Mouse (Mus musculus): Measurements from ENCODE around the gene Arhgap45. TPM values are rescaled to one million over a fixed set of nuclear protein-coding genes. Genes with fewer than 3 reads are reported as not detected.

Gene Arhgap45
- polyA plus RNA-seq, 1 experiment from 2014 or later: 15.7 TPM

DNA sequence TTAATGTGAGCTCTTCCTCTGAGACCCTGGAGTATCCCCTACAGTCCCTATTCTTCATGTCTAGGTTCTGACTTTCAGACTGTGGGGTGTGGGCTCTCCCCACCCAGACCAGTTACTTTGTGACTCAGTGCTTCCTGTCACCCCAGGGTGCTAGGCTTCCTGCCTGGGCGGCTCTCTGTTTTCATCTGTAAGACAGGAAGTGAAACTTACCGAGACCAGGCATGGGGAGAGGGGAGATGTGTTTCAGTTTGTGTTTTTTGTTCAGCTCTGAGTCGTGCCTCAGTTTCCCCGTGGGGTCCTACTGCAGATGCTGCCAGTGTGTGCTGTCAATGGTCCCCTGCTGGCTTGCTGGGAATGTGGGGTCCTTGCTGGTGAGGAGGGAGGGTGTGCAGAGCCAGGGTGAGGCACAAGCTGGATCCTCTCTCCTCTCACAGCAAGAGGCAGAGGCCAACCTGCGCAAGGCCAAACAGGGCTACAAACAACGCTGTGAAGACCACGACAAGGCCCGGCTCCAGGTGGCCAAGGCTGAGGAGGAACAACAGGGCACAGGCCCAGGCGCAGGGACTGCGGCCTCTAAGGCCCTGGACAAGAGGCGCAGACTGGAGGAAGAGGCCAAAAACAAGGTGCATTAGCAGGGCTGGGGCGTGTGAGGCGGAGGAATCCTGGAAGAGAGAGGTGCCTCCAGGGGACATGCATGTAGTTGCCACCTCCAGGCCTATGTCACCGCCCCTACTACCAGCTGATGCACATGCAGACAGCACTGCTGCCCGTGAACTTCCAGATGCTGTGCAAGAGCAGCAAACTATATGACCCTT, 8.0 kb downstream of the Arhgap45 start:
- H3K4me3 ChIP-seq (replicated peaks): no peak overlapping the region
- no peaks in the 10 kb centered on the region for H3K27me3 ChIP-seq
- H3K4me2 ChIP-seq: no peak overlapping the region
- 68% methylated on average over 15 of the region's 15 CpGs for WGBS (ENCODE audit: insufficient replicate concordance)
- peak overlapping the region; percentile 42 for H3K27ac ChIP-seq (replicated peaks)
- no peaks in the 10 kb centered on the region for H3K9me3 ChIP-seq (replicated peaks)
- ATAC-seq (ENCODE audit: insufficient read depth): no peak
- H3K4me1 ChIP-seq (replicated peaks): peaks cover 70% of the 10 kb centered on the region
- no peak overlapping the region for H3K9ac ChIP-seq
- H3K36me3 ChIP-seq (replicated peaks): peaks cover 57% of the 10 kb centered on the region

DNA sequence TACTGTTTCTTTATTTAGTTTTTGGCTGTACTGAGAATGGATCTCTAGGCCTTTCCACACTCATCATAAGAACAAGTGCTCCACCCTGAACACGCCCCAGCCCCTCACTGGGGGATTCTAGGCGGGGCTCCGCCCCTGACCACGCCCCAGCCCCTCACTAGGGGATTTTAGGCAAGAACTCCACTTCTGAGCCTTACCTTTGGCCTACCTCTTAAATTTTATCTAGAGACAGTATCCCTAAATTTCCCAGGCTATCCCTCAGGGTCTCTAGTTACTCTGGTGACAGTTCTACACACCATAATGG, 8.5 kb downstream of the Arhgap45 start:
- 43% methylated on average over 4 of the region's 4 CpGs for WGBS (ENCODE audit: insufficient replicate concordance)
- H3K36me3 ChIP-seq (replicated peaks): peaks cover 60% of the 10 kb centered on the region

DNA sequence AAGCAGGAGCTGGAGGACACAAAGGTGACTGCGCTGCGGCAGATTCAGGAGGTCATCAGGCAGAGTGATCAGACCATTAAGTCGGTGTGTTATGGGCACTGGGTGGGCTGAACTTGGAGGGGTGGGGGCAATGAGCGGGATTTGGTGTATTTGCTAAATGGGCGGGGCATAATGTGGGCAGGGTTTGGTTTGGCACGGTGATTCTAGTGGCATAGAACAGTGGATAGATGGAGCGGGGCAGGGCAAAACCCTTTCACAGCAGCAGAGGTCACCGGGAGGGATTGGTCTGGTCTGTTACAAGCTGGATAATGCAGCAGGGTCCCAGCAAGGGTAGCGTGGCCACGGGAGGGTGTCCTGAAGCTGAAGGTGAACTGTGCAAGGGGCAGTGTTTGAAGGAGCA, 9.0 kb downstream of the Arhgap45 start:
- Histone ChIP-seq H3K27me3 (no peaks in the 10 kb centered on the region), H3K36me3 (replicated peaks) (peaks cover 64% of the 10 kb centered on the region), H3K4me1 (replicated peaks) (peaks cover 61% of the 10 kb centered on the region), H3K27ac (replicated peaks) (no peak overlapping the region), H3K9me3 (replicated peaks) (no peaks in the 10 kb centered on the region), H3K4me3 (replicated peaks) (no peak overlapping the region), H3K9ac (no peak overlapping the region), H3K4me2 (no peak overlapping the region)
- ATAC-seq (ENCODE audit: insufficient read depth): no peak
- WGBS (ENCODE audit: insufficient replicate concordance): 72% methylated on average over 10 of the region's 10 CpGs

More for the DNA sequence above, 8.5 kb downstream of the Arhgap45 start:
- ATAC-seq (ENCODE audit: insufficient read depth): no peak
- H3K4me3 ChIP-seq (replicated peaks): no peak overlapping the region
- H3K9ac ChIP-seq: no peak overlapping the region
- peak overlapping the region; percentile 42; the same call in 1 of the 2 replicates for H3K27ac ChIP-seq (replicated peaks)
- H3K4me2 ChIP-seq: no peak overlapping the region
- H3K4me1 ChIP-seq (replicated peaks): peaks cover 65% of the 10 kb centered on the region
- no peaks in the 10 kb centered on the region for H3K9me3 ChIP-seq (replicated peaks)
- no peaks in the 10 kb centered on the region for H3K27me3 ChIP-seq

DNA sequence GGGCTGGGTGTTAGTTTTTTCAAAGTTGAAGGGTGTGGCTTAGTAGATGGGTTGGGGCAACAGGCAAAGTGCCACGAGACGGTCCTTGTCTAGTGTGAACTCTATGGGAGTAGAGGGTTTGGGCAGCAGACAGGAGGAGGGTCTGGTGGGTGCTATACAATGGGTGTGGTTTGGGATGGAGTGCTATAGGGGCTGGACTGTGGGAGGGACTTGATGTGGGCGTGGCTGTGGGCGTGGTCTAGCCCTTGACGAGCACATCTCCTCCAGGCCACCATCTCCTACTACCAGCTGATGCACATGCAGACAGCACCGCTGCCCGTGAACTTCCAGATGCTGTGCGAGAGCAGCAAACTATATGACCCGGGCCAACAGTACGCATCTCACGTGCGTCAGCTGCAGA, 9.4 kb downstream of the Arhgap45 start:
- ATAC-seq (ENCODE audit: insufficient read depth): no peak
- peaks cover 65% of the 10 kb centered on the region for H3K36me3 ChIP-seq (replicated peaks)
- H3K9me3 ChIP-seq (replicated peaks): no peaks in the 10 kb centered on the region
- no peak overlapping the region for H3K4me3 ChIP-seq (replicated peaks)
- H3K9ac ChIP-seq: no peak overlapping the region
- H3K27ac ChIP-seq (replicated peaks): no peak overlapping the region
- no peak overlapping the region for H3K4me2 ChIP-seq
- 58% methylated on average over 12 of the region's 12 CpGs for WGBS (ENCODE audit: insufficient replicate concordance)
- no peaks in the 10 kb centered on the region for H3K27me3 ChIP-seq
- peaks cover 58% of the 10 kb centered on the region for H3K4me1 ChIP-seq (replicated peaks)

DNA sequence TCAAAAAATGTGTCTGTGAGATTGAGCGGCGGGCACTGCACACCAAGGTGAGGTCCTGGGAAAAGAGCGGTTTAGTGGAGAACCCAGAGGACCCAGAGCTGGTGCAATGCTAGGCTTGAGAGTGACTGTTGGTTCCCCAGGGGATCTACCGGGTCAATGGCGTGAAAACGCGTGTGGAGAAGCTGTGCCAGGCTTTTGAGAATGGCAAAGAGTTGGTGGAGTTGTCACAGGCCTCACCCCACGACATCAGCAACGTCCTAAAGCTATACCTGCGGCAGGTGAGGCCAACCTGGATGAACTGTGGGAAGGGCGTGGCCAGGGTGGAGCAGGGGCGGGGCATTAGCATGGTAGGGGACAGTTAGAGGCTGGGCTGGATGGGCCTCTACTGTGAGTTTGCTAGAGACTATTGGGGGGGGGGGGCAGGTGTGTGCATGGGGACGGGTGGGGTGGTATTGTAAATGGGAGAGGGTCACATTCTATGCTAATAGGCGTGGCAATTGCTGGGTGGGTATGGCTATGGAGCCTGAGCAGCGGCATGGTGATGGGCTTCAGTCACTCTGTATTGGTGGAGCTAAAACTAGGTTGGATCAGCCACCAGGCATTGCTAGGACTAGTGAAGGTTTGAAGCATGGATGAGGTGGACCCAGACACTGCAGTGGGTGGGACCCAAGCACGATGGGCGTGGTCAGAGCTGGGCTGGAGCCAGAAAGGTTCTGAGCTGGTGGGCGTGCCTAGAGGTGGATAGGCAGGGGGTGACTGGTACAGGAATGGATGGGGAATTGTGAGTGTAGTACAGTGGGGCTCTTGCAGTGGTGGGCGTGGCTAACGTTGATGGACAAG, 11.4 kb downstream of the Arhgap45 start:
- H3K9me3 ChIP-seq (replicated peaks): no peaks in the 10 kb centered on the region
- H3K4me1 ChIP-seq (replicated peaks): peaks cover 65% of the 10 kb centered on the region
- no peak overlapping the region for H3K4me2 ChIP-seq
- H3K36me3 ChIP-seq (replicated peaks): peaks cover 55% of the 10 kb centered on the region
- no peak for ATAC-seq (ENCODE audit: insufficient read depth)
- WGBS (ENCODE audit: insufficient replicate concordance): 62% methylated on average over 20 of the region's 20 CpGs
- no peak overlapping the region for H3K4me3 ChIP-seq (replicated peaks)
- no peak overlapping the region for H3K9ac ChIP-seq
- no peaks in the 10 kb centered on the region for H3K27me3 ChIP-seq
- H3K27ac ChIP-seq (replicated peaks): no peak overlapping the region

DNA sequence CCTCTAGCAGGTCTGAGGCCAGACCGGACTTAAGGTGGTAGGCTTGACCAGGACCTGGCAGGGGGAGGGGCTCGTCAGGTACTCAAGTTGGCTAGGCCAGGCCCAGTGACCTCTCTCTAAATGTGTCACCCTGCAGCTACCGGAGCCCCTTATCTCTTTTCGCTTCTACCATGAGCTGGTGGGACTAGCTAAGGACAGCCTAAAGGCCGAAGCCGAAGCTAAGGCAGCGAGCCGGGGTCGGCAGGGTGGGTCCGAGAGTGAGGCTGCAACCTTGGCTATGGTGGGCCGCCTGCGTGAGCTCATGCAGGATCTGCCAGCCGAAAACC, 12.0 kb downstream of the Arhgap45 start:
- Histone ChIP-seq H3K27ac (replicated peaks) (no peak overlapping the region), H3K9ac (no peak overlapping the region), H3K4me1 (replicated peaks) (peaks cover 67% of the 10 kb centered on the region), H3K4me3 (replicated peaks) (no peak overlapping the region), H3K4me2 (no peak overlapping the region), H3K9me3 (replicated peaks) (no peaks in the 10 kb centered on the region), H3K27me3 (no peaks in the 10 kb centered on the region), H3K36me3 (replicated peaks) (peaks cover 53% of the 10 kb centered on the region)
- ATAC-seq (ENCODE audit: insufficient read depth): no peak
- WGBS (ENCODE audit: insufficient replicate concordance): 87% methylated on average over 13 of the region's 13 CpGs

DNA sequence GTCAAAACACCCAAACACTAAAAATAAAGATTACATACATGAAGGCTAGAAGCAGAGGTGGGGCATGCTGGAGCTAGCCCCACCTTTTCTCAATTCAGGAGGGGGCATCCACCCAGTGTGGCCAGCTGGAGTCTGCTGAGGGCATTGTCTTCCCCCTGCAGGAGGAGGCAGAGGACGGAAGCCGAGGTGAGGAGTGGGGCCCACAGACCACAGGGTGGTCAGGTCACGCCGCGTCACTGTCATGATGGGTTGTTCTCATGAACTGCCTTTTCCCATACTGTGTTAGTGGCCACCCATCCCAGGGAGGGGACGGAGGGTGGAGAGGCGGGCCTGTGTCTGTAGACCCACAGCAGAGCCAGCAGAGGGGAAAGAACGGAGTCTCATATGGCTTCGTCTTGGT, 13.7 kb downstream of the Arhgap45 start:
- peaks cover 59% of the 10 kb centered on the region for H3K36me3 ChIP-seq (replicated peaks)
- ATAC-seq (ENCODE audit: insufficient read depth): no peak
- H3K9ac ChIP-seq: no peak overlapping the region
- no peaks in the 10 kb centered on the region for H3K27me3 ChIP-seq
- no peak overlapping the region for H3K4me2 ChIP-seq
- H3K9me3 ChIP-seq (replicated peaks): no peaks in the 10 kb centered on the region
- H3K4me1 ChIP-seq (replicated peaks): peaks cover 63% of the 10 kb centered on the region
- WGBS (ENCODE audit: insufficient replicate concordance): 70% methylated on average over 9 of the region's 9 CpGs
- no peak overlapping the region for H3K4me3 ChIP-seq (replicated peaks)
- no peak overlapping the region for H3K27ac ChIP-seq (replicated peaks)

DNA sequence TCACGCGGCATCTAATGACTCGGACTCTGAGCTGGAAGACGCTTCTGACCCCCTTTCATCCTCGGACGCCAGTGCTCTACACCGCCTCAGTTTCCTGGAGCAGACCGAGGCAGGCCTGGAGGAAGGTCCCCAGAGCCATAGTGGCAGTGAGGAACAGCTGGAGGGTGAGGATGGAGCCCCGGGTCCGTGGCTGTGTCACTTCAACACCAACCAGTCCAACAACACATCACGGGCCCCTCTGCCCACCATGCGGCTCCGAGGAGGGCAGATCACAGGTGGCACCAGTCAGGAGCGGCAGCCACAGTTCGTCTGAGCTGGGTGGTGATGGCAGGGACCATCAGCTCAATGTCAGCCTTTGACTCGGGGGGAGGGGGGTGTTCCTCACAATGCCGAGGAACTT, 14.3 kb downstream of the Arhgap45 start:
- Histone ChIP-seq H3K27ac (replicated peaks) (no peak overlapping the region), H3K4me1 (replicated peaks) (peaks cover 58% of the 10 kb centered on the region)
- 78% methylated on average over 17 of the region's 17 CpGs for WGBS (ENCODE audit: insufficient replicate concordance)

DNA sequence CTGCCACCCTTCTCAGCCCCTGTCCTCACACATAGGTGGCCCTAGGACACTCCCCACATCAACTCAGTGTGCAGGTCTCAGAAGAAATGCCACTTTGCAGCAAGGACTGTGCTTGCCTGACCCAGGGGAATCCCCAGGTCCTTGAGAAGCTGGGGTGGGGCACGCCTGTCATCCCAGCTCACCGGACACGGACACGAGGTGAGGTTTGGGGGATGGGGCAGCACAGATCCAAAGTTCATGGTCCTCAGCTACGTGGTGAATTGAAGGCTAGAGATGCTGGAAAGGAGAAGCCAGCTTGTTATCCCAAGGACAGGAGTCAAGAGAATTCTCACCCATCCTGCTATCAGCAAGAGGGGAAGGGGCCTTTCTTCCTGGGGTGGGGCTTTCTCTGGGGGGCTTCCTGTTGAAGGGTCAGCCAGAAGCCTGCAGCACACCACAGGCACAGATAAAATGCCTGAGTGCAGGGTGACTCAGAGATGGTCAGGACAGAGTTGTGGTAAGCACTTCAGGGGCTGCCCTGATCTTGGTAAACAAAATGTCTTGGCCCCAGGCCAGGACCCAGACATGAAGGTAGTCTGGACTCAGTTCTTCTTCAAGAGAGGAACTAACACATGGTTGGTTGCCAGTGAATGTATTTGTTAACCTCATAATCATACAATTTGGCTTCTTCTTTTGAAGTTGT, 16.5 kb downstream of the Arhgap45 start:
- peaks cover 48% of the 10 kb centered on the region for H3K4me1 ChIP-seq (replicated peaks)
- H3K27ac ChIP-seq (replicated peaks): peak overlapping the region; percentile 55
- peaks cover 66% of the 10 kb centered on the region for H3K36me3 ChIP-seq (replicated peaks)
- no peak overlapping the region for H3K9ac ChIP-seq
- no peak overlapping the region for H3K4me3 ChIP-seq (replicated peaks)
- ATAC-seq (ENCODE audit: insufficient read depth): peak; percentile 57
- no peaks in the 10 kb centered on the region for H3K9me3 ChIP-seq (replicated peaks)
- H3K4me2 ChIP-seq: no peak overlapping the region
- 9% methylated on average over 5 of the region's 5 CpGs for WGBS (ENCODE audit: insufficient replicate concordance)
- H3K27me3 ChIP-seq: no peaks in the 10 kb centered on the region

More for the DNA sequence above, 14.3 kb downstream of the Arhgap45 start:
- no peaks in the 10 kb centered on the region for H3K27me3 ChIP-seq
- H3K36me3 ChIP-seq (replicated peaks): peaks cover 64% of the 10 kb centered on the region
- no peak overlapping the region for H3K4me2 ChIP-seq
- no peak overlapping the region for H3K4me3 ChIP-seq (replicated peaks)
- no peaks in the 10 kb centered on the region for H3K9me3 ChIP-seq (replicated peaks)
- no peak overlapping the region for H3K9ac ChIP-seq
- no peak for ATAC-seq (ENCODE audit: insufficient read depth)

DNA sequence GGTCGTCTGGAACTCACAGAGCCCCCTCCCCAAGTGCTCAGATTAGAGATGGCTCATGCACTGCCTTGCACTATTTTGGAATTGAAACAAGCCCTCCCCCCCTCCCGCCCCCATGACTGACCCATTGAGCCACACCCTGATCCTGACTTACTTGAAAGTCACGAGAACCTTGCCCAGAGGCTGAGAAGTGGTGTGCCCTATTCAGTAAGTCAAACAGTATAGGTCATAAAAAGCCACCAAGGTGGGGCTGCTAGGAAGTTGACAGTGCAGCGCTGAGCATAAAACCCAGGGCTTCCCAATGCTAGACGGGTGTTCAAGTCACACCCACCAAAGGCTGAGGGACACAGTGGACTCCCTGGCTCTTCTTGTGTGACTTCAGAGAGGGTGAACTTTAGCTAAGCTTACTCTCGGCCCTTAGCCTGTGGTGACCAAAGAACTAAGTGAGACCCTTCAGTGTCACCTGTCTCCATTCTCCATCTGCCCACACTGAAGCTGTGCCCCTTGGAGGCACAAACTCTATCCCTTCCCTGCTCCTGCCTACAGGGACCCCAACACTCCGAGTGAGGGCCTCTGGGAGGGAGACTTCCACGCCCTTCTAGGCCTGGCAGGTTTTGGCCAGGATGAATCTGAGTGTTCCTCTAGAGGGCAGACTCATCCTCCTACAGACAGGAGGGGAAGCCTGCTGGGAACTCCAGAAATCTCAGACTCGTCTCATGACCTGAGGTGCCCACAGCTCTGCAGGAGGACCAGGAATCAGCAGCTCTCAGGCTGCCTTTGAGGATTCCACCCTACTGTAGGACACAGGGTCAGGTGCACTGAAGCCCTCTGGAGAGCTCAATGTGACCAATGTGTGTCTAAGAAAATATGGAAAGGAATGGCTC, 17.3 kb downstream of the Arhgap45 start:
- Histone ChIP-seq H3K4me1 (replicated peaks) (peaks cover 48% of the 10 kb centered on the region), H3K4me2 (no peak overlapping the region), H3K27me3 (no peaks in the 10 kb centered on the region), H3K9ac (0 out of 2 replicates have a peak overlapping the region, but pooled peaks have one; percentile 11), H3K9me3 (replicated peaks) (no peaks in the 10 kb centered on the region), H3K36me3 (replicated peaks) (peaks cover 65% of the 10 kb centered on the region), H3K27ac (replicated peaks) (peak overlapping the region; percentile 65), H3K4me3 (replicated peaks) (no peak overlapping the region)
- 17% methylated on average over 9 of the region's 9 CpGs for WGBS (ENCODE audit: insufficient replicate concordance)
- ATAC-seq (ENCODE audit: insufficient read depth): peak; percentile 23; the same call in 1 of the 2 replicates

All from liver, embryonic 15.5 days (tissue).